Mouse (Mus musculus) forebrain, embryonic 13.5 days (tissue): ENCODE results near the gene Clec18a. TPM values are rescaled to one million over a fixed set of nuclear protein-coding genes. Genes with fewer than 3 reads are reported as not detected.
"Not testable (repeated sequence)": the region's sequence is repeated elsewhere in the genome, so short reads cannot be mapped to it uniquely, and the experiment has no call there.

Experiments
- ATAC-seq: fragments of 200-750 bp; cut with Nextera tagmentation; 2 replicates; pipeline ENCODE4 v1.8.0; 2017
- H3K27ac ChIP-seq: fragments of 300-500 bp; sonication (generic); 2 replicates; pipeline ENCODE4 v1.5.1; 2015; ENCODE audit warnings: inconsistent platforms, mild to moderate bottlenecking, moderate library complexity
- H3K27me3 ChIP-seq: fragments of 300-500 bp; sonication (generic); 2 replicates; pipeline ENCODE4 v1.6.1; 2015; ENCODE audit warnings: mild to moderate bottlenecking, inconsistent platforms
- H3K36me3 ChIP-seq: fragments of 300-500 bp; sonication (generic); 2 replicates; pipeline ENCODE4 v1.6.1; 2015; ENCODE audit warnings: mild to moderate bottlenecking, inconsistent platforms; ENCODE audit not compliant: poor library complexity, severe bottlenecking
- H3K4me1 ChIP-seq: fragments of 300-500 bp; sonication (generic); 2 replicates; pipeline ENCODE4 v1.6.1; 2015; ENCODE audit warnings: inconsistent platforms
- H3K4me2 ChIP-seq: fragments of 300-500 bp; sonication (generic); 2 replicates; pipeline ENCODE4 v1.6.1; 2015; ENCODE audit warnings: inconsistent platforms, mild to moderate bottlenecking, moderate library complexity
- H3K4me3 ChIP-seq: fragments of 300-500 bp; sonication (generic); 2 replicates; pipeline ENCODE4 v1.5.1; 2015; ENCODE audit warnings: mild to moderate bottlenecking, inconsistent platforms
- H3K9ac ChIP-seq: fragments of 300-500 bp; sonication (generic); 2 replicates; pipeline ENCODE4 v1.6.1; 2015; ENCODE audit warnings: mild to moderate bottlenecking, inconsistent platforms
- H3K9me3 ChIP-seq: fragments of 300-500 bp; sonication (generic); replicated peaks from 2 replicates; pipeline ENCODE4 v1.6.1; 2016; ENCODE audit warnings: inconsistent platforms
- WGBS: fragments of 180-500 bp; shearing (Covaris S2); methylation state at CpG from one replicate; pipeline ENCODE4 v1.1.7; 2015; 5-methylcytosine and 5-hydroxymethylcytosine counted together
- polyA plus RNA-seq: library from polyadenylated mRNA; unstranded; fragments of >200 nt; fragmentation: Nextera tagmentation; extraction: Ambion mirVana; gene quantifications from 2 replicates; pipeline ENCODE4 v1.2.1, GENCODE M21; 2015

Gene Clec18a
- polyA plus RNA-seq, 1 experiment from 2014 or later, result 0.22 TPM

GRCm38 (mm10) chr8:111075926-111076325, 16.3 kb downstream of the Clec18a start:
- Histone ChIP-seq H3K9me3 (no peaks in the 10 kb centered on the region), H3K27me3 (0 out of 2 replicates have a peak, but pooled peaks cover 2% of the 10 kb centered on the region), H3K27ac (no peak overlapping the region), H3K4me1 (no peaks in the 10 kb centered on the region), H3K36me3 (no peaks in the 10 kb centered on the region), H3K4me3 (no peak overlapping the region), H3K4me2 (no peak overlapping the region), H3K9ac (no peak overlapping the region)
- WGBS, result 82% methylated on average over 3 of the region's 3 CpGs
- no peak for ATAC-seq

GRCm38 (mm10) chr8:111068660-111069059, 23.6 kb downstream of the Clec18a start:
- not testable (repeated sequence) for H3K9me3 ChIP-seq, H3K4me1 ChIP-seq, H3K27ac ChIP-seq, H3K4me2 ChIP-seq, H3K9ac ChIP-seq, H3K27me3 ChIP-seq, H3K36me3 ChIP-seq, ATAC-seq, H3K4me3 ChIP-seq
- 92% methylated on average over 9 of the region's 9 CpGs for WGBS

- no peaks in the 10 kb centered on the region for H3K36me3 ChIP-seq
- 0 out of 2 replicates have a peak, but pooled peaks cover 6% of the 10 kb centered on the region for H3K4me1 ChIP-seq
- no peak for ATAC-seq
- no peak overlapping the region for H3K9ac ChIP-seq
- H3K27me3 ChIP-seq, result no peaks in the 10 kb centered on the region
- no peak overlapping the region for H3K27ac ChIP-seq
- H3K9me3 ChIP-seq, result no peaks in the 10 kb centered on the region
- H3K4me2 ChIP-seq, result no peak overlapping the region
- no peak overlapping the region for H3K4me3 ChIP-seq
- 31% methylated on average over 10 of the region's 10 CpGs for WGBS
Observed at GRCm38 (mm10) chr8:111067439-111067838, 24.8 kb downstream of the Clec18a start.

- Histone ChIP-seq H3K4me2 (no peak overlapping the region), H3K27me3 (no peaks in the 10 kb centered on the region), H3K4me3 (no peak overlapping the region), H3K9ac (no peak overlapping the region), H3K36me3 (no peaks in the 10 kb centered on the region), H3K27ac (no peak overlapping the region), H3K9me3 (no peaks in the 10 kb centered on the region), H3K4me1 (peaks cover 8% of the 10 kb centered on the region)
- no peak for ATAC-seq
- 67% methylated on average over 4 of the region's 4 CpGs for WGBS
Observed at GRCm38 (mm10) chr8:111066308-111066707, 25.9 kb downstream of the Clec18a start.

- H3K4me3 ChIP-seq, result peak overlapping the region; percentile 70; the same call in 1 of the 2 replicates
- peaks cover 9% of the 10 kb centered on the region for H3K36me3 ChIP-seq
- ATAC-seq, result no peak
- peak overlapping the region; percentile 71 for H3K4me2 ChIP-seq
- H3K9ac ChIP-seq, result no peak overlapping the region
- no peaks in the 10 kb centered on the region for H3K9me3 ChIP-seq
- WGBS, result 55% methylated on average over 2 of the region's 2 CpGs
- H3K4me1 ChIP-seq, result peaks cover 16% of the 10 kb centered on the region
- H3K27me3 ChIP-seq, result no peaks in the 10 kb centered on the region
- no peak overlapping the region for H3K27ac ChIP-seq
Observed at GRCm38 (mm10) chr8:111062893-111063292, 29.3 kb downstream of the Clec18a start.

- Histone ChIP-seq H3K4me3 (peak overlapping the region; percentile 70), H3K4me1 (peaks cover 23% of the 10 kb centered on the region), H3K9me3 (no peaks in the 10 kb centered on the region), H3K4me2 (peak overlapping the region; percentile 71), H3K36me3 (peaks cover 14% of the 10 kb centered on the region), H3K27me3 (no peaks in the 10 kb centered on the region), H3K9ac (peak overlapping the region; percentile 75), H3K27ac (peak overlapping the region; percentile 82)
- ATAC-seq, result peak; percentile 91
- WGBS, result under 1% methylated on average over 27 of the region's 27 CpGs
Observed at GRCm38 (mm10) chr8:111062072-111062757, 30.0 kb downstream of the Clec18a start.

- H3K9me3 ChIP-seq, result no peaks in the 10 kb centered on the region
- H3K36me3 ChIP-seq, result peaks cover 14% of the 10 kb centered on the region
- peak overlapping the region; percentile 71 for H3K4me2 ChIP-seq
- H3K4me3 ChIP-seq, result peak overlapping the region; percentile 70
- H3K4me1 ChIP-seq, result peaks cover 28% of the 10 kb centered on the region
- peak overlapping the region; percentile 75 for H3K9ac ChIP-seq
- H3K27me3 ChIP-seq, result no peaks in the 10 kb centered on the region
- ATAC-seq, result peak; percentile 14
- peak overlapping the region; percentile 82 for H3K27ac ChIP-seq
- 0% methylated on average over 14 of the region's 14 CpGs for WGBS
Observed at GRCm38 (mm10) chr8:111061688-111062071, 30.5 kb downstream of the Clec18a start.

GRCm38 (mm10) chr8:111058946-111059572, 33.2 kb downstream of the Clec18a start:
- no peak overlapping the region for H3K9ac ChIP-seq
- 78% methylated on average over 2 of the region's 2 CpGs for WGBS
- H3K27me3 ChIP-seq, result no peaks in the 10 kb centered on the region
- H3K4me2 ChIP-seq, result no peak overlapping the region
- H3K27ac ChIP-seq, result no peak overlapping the region
- ATAC-seq, result no peak
- no peaks in the 10 kb centered on the region for H3K9me3 ChIP-seq
- peaks cover 31% of the 10 kb centered on the region for H3K36me3 ChIP-seq
- H3K4me1 ChIP-seq, result peaks cover 29% of the 10 kb centered on the region
- H3K4me3 ChIP-seq, result no peak overlapping the region

- peak overlapping the region; percentile 98 for H3K4me3 ChIP-seq
- peak; percentile 52 for ATAC-seq
- H3K36me3 ChIP-seq, result peaks cover 54% of the 10 kb centered on the region
- peak overlapping the region; percentile 92 for H3K9ac ChIP-seq
- 1% methylated on average over 56 of the region's 63 CpGs for WGBS
- H3K4me2 ChIP-seq, result peak overlapping the region; percentile 98
- no peaks in the 10 kb centered on the region for H3K9me3 ChIP-seq
- peak overlapping the region; percentile 70 for H3K27ac ChIP-seq
- peaks cover 23% of the 10 kb centered on the region for H3K4me1 ChIP-seq
- H3K27me3 ChIP-seq, result no peaks in the 10 kb centered on the region
Observed at GRCm38 (mm10) chr8:111056691-111057293, 35.4 kb downstream of the Clec18a start.

GRCm38 (mm10) chr8:111056158-111056663, 36.0 kb downstream of the Clec18a start, which contains the start of gene Exosc6:
TSS of gene Exosc6 (plus strand) at chr8:111056339.
- ATAC-seq, result peak; percentile 98
- Histone ChIP-seq H3K4me3 (peak within 1 kb of the TSS; percentile 98), H3K9me3 (no peaks in the 10 kb centered on the region), H3K27me3 (no peaks in the 10 kb centered on the region), H3K9ac (peak within 1 kb of the TSS; percentile 92), H3K4me1 (peaks cover 19% of the 10 kb centered on the region), H3K27ac (peak within 1 kb of the TSS; percentile 70), H3K36me3 (peaks cover 60% of the 10 kb centered on the region), H3K4me2 (peak within 1 kb of the TSS; percentile 98)
- WGBS, result under 1% methylated on average over 60 of the region's 68 CpGs

GRCm38 (mm10) chr8:111055661-111056060, 36.6 kb downstream of the Clec18a start:
- no peaks in the 10 kb centered on the region for H3K9me3 ChIP-seq
- H3K27me3 ChIP-seq, result no peaks in the 10 kb centered on the region
- peak overlapping the region; percentile 98; the same call in 1 of the 2 replicates for H3K4me3 ChIP-seq
- H3K4me1 ChIP-seq, result peaks cover 15% of the 10 kb centered on the region
- H3K36me3 ChIP-seq, result peaks cover 65% of the 10 kb centered on the region
- H3K9ac ChIP-seq, result no peak overlapping the region
- 65% methylated on average over 2 of the region's 2 CpGs for WGBS
- no peak overlapping the region for H3K27ac ChIP-seq
- ATAC-seq, result no peak; the same call in 1 of the 2 replicates
- no peak overlapping the region for H3K4me2 ChIP-seq
